ENCODE assay signal across 8 mouse cellular contexts in the genomic region with DNA sequence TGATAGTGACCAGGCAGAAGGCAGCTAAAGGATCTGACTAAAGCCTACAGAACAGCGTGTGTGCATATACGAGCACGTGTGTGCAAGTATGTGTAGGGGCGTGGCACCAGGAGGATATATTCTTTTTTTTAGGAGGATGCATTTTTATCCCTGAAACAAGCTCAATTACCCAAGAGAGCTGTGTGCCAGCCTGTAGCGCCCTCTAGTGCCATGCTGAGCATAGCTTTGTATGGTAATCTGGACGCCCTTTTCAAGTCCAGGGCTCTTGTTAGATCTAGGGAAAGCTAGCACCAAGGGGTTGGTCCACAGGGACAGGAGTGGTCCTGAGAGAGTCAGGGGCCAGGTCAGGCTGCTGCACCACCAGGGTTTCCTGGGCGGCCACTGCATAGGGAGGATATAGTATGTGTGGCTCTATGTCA. TPM values are rescaled to one million over a fixed set of nuclear protein-coding genes. Genes with fewer than 3 reads are reported as not detected.
DNase-seq lines count a peak whose midpoint lies in the region; ATAC-seq and TF ChIP-seq lines count a peak whose summit lies in the region.

No protein-coding gene starts in this region.

- peak; percentile 72 for DNase-seq in ZHBTc4 (ENCODE audit: low read depth, low spot score)
- DNase-seq in gastrocnemius, postnatal 36 days = peak; percentile 35 to 56
- DNase-seq in kidney, postnatal 10 days = peak; percentile 90
- DNase-seq in liver, postnatal 0 days = peak; percentile 78
- peak; percentile 86 for DNase-seq in retina, postnatal 1 day
- DNase-seq in urinary bladder, postnatal 4 days (ENCODE audit: low spot score in 2 of 2) = peak; percentile 51 to 74

- H3K9me3 ChIP-seq in liver, postnatal 0 days (ENCODE audit: low read length) = no peaks in the 10 kb centered on the region

- H3K79me3 ChIP-seq in C2C12 (ENCODE audit: low read depth) = no peaks in the 10 kb centered on the region

- no peaks in the 10 kb centered on the region for H3K27me3 ChIP-seq in C2C12 (ENCODE audit: control insufficient read depth, insufficient read depth, insufficient read length)
- H3K27me3 ChIP-seq in liver, postnatal 0 days (ENCODE audit: insufficient read depth, low read length) = no peaks in the 10 kb centered on the region

- H3K4me2 ChIP-seq in liver, postnatal 0 days (ENCODE audit: low read depth, low read length) = no peak overlapping the region

- intact Hi-C loops in gastrocnemius, postnatal 36 days (cut with DNase I) = loop anchor here (1.0 to 2.0 kb wide), 2 partner anchors 54 to 63 kb away; no protein-coding TSS in a partner anchor

- H3K9ac ChIP-seq in liver, postnatal 0 days (replicated peaks) = no peak overlapping the region

- no peak overlapping the region for H3K27ac ChIP-seq in liver, postnatal 0 days (ENCODE audit: low read depth)

- TF ChIP-seq CTCF in C2C12 (IDR thresholded peaks at IDR 0.05; ENCODE audit: control insufficient read depth, insufficient read depth, insufficient read length) = peak; percentile 64
- peak; percentile 86 for TF ChIP-seq CTCF in liver, postnatal 0 days (IDR thresholded peaks at IDR 0.05; ENCODE audit: low read depth)

- no peak for TF ChIP-seq EP300 in liver, postnatal 0 days (IDR thresholded peaks at IDR 0.05; ENCODE audit: low read depth)

- H3K36me3 ChIP-seq in C2C12 (ENCODE audit: control insufficient read depth, insufficient read depth) = peaks cover 19% of the 10 kb centered on the region
- H3K36me3 ChIP-seq in liver, postnatal 0 days (replicated peaks; ENCODE audit: insufficient read depth, low read length) = peaks cover 1% of the 10 kb centered on the region; the same call in 1 of the 2 replicates

- peak; percentile 78 for ATAC-seq in common myeloid progenitor, adult 5-6 weeks (replicated peaks; ENCODE audit: low read depth, poor library complexity, severe bottlenecking)
- peak; percentile 36; the same call in 1 of the 2 replicates for ATAC-seq in liver, postnatal 0 days

- H3K79me2 ChIP-seq in C2C12 (ENCODE audit: control insufficient read depth, insufficient read depth) = no peaks in the 10 kb centered on the region

- WGBS in liver, postnatal 0 days (ENCODE audit: insufficient replicate concordance) = 15% methylated on average over 7 of the region's 7 CpGs

- H3K4me1 ChIP-seq in liver, postnatal 0 days (ENCODE audit: insufficient read depth) = no peaks in the 10 kb centered on the region; the same call in 1 of the 2 replicates

- H3K4me3 ChIP-seq in C2C12 (ENCODE audit: insufficient read depth, poor library complexity, severe bottlenecking) = no peak overlapping the region
- H3K4me3 ChIP-seq in liver, postnatal 0 days (ENCODE audit: low read depth, low read length) = no peak overlapping the region

- no peak overlapping the region for H3ac ChIP-seq in C2C12 (ENCODE audit: control insufficient read depth, insufficient read length, low read depth)

TF ChIP-seq in C2C12, 6 proteins besides CTCF, POLR2A, EP300 and RAD21:
- no peak for TF ChIP-seq MAX (IDR thresholded peaks at IDR 0.05)
- TF ChIP-seq USF1 (IDR thresholded peaks at IDR 0.05; ENCODE audit: low read depth) = no peak
- no peak for TF ChIP-seq FOSL1 (IDR thresholded peaks at IDR 0.05; ENCODE audit: insufficient read depth, low read length, poor library complexity, severe bottlenecking)
- TF ChIP-seq MYOG (IDR thresholded peaks at IDR 0.05; ENCODE audit: control insufficient read depth, extremely low read depth, insufficient read length) = no peak
- no peak for TF ChIP-seq CEBPB (IDR thresholded peaks at IDR 0.05; ENCODE audit: low read depth)

RNA-seq across cellular contexts. Expression of a gene that starts 16.4 kb away (rescaled TPM):
- 1.0 TPM for polyA plus RNA-seq in C2C12 (2012; fragmentation: generic; extraction: Trizol)
- total RNA-seq in common myeloid progenitor, adult 5-6 weeks (2017) = 0.09 TPM in 1 of 2 replicates, not detected in the other
- total RNA-seq in gastrocnemius, postnatal 36 days (2021) = 1 to 10 TPM; 3.1 to 5.0 TPM
- 1.3 and 1.4 TPM in 2 replicates for polyA plus RNA-seq in liver, postnatal 0 days (2015; fragmentation: Nextera tagmentation; extraction: Ambion mirVana)

RNA-seq across cellular contexts. Expression of a gene that starts 44.7 kb away (rescaled TPM):
- polyA plus RNA-seq in C2C12 (2012; fragmentation: generic; extraction: Trizol) = 27.0 TPM
- 22.3 and 23.9 TPM in 2 replicates for total RNA-seq in common myeloid progenitor, adult 5-6 weeks (2017)
- 10 to 100 TPM; 76.2 to 79.8 TPM for total RNA-seq in gastrocnemius, postnatal 36 days (2021)
- 18.6 and 20.0 TPM in 2 replicates for polyA plus RNA-seq in liver, postnatal 0 days (2015; fragmentation: Nextera tagmentation; extraction: Ambion mirVana)
